ENCODE assay signal across 21 mouse cellular contexts in the genomic region with DNA sequence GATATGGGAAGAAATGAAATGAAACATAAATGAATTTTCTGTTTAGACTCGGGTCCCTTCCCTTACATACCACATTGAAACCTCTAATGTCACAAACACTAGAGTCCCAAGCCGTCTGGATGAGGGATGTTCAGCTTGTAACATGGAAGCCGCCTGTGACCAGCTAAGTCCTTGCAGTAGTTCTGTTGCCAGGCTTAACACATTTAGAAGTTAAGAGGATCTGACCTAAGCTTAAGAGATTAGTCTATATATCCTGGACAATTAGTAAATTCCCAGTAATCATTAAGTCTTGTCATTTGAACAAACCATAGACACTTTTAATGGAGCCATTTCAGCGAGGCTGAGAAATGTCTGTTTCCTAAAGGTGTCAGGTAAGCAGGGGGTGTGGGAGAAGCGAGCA. TPM values are rescaled to one million over a fixed set of nuclear protein-coding genes. Genes with fewer than 3 reads are reported as not detected.
DNase-seq lines count a peak whose midpoint lies in the region; ATAC-seq lines count a peak whose summit lies in the region.
"Had no signal": no experiment of that assay in that cellular context is flagged by ENCODE, and none has a peak within 500 bp of the region (broad histone marks: within the 10 kb centered on the region; RNA-seq: fewer than 3 reads in every experiment).

No protein-coding gene starts in this region.

- H3K9ac ChIP-seq in lung, embryonic 15.5 days: no peak overlapping the region
- no peak overlapping the region for H3K9ac ChIP-seq in liver, embryonic 15.5 days
- H3K9ac ChIP-seq: embryonic facial prominence, embryonic 15.5 days; forebrain, embryonic 15.5 days; hindbrain, embryonic 12.5 days had no signal

- H3K4me2 ChIP-seq in lung, embryonic 15.5 days: no peak overlapping the region
- H3K4me2 ChIP-seq in liver, embryonic 15.5 days: 0 out of 2 replicates have a peak overlapping the region, but pooled peaks have one; percentile 74
- H3K4me2 ChIP-seq: embryonic facial prominence, embryonic 15.5 days; forebrain, embryonic 15.5 days; heart, embryonic 11.5 days; hindbrain, embryonic 12.5 days had no signal

- no peaks in the 10 kb centered on the region for H3K9me3 ChIP-seq in heart, embryonic 10.5 days
- no peaks in the 10 kb centered on the region for H3K9me3 ChIP-seq in lung, embryonic 15.5 days
- no peaks in the 10 kb centered on the region for H3K9me3 ChIP-seq in liver, embryonic 15.5 days (replicated peaks)
- H3K9me3 ChIP-seq: embryonic facial prominence, embryonic 15.5 days; forebrain, embryonic 15.5 days; G1E; hindbrain, embryonic 12.5 days had no signal

- intact Hi-C loops in heart, postnatal 25 days (cut with DNase I): loop anchor here (2.0 to 5.0 kb wide), 3 partner anchors 71 to 307 kb away; a partner anchor contains a TSS

- peak overlapping the region; percentile 87; the same call in 1 of the 2 replicates for H3K27ac ChIP-seq in heart, embryonic 10.5 days
- H3K27ac ChIP-seq in lung, embryonic 15.5 days: 0 out of 2 replicates have a peak overlapping the region, but pooled peaks have one; percentile 47
- H3K27ac ChIP-seq in liver, embryonic 15.5 days (replicated peaks): peak overlapping the region; percentile 97
- H3K27ac ChIP-seq: embryonic facial prominence, embryonic 15.5 days; forebrain, embryonic 15.5 days; hindbrain, embryonic 12.5 days had no signal

- no peaks in the 10 kb centered on the region for H3K27me3 ChIP-seq in heart, embryonic 10.5 days (ENCODE audit: insufficient read depth, poor library complexity, severe bottlenecking)
- no peaks in the 10 kb centered on the region for H3K27me3 ChIP-seq in lung, embryonic 15.5 days
- no peaks in the 10 kb centered on the region for H3K27me3 ChIP-seq in liver, embryonic 15.5 days
- H3K27me3 ChIP-seq: embryonic facial prominence, embryonic 15.5 days; forebrain, embryonic 15.5 days; hindbrain, embryonic 12.5 days had no signal

- H3K4me1 ChIP-seq in heart, embryonic 10.5 days: peaks cover 49% of the 10 kb centered on the region
- peaks cover 52% of the 10 kb centered on the region for H3K4me1 ChIP-seq in lung, embryonic 15.5 days
- peaks cover 61% of the 10 kb centered on the region for H3K4me1 ChIP-seq in liver, embryonic 15.5 days (replicated peaks)

- H3K36me3 ChIP-seq in heart, embryonic 10.5 days: no peaks in the 10 kb centered on the region
- no peaks in the 10 kb centered on the region for H3K36me3 ChIP-seq in lung, embryonic 15.5 days
- H3K36me3 ChIP-seq in liver, embryonic 15.5 days (replicated peaks): no peaks in the 10 kb centered on the region
- H3K36me3 ChIP-seq: embryonic facial prominence, embryonic 15.5 days; forebrain, embryonic 15.5 days; G1E; hindbrain, embryonic 12.5 days had no signal

- 72% methylated on average over 5 of the region's 5 CpGs for WGBS in heart, embryonic 10.5 days
- 75% methylated on average over 5 of the region's 5 CpGs for WGBS in lung, embryonic 15.5 days
- 74% methylated on average over 5 of the region's 5 CpGs for WGBS in liver, embryonic 15.5 days (ENCODE audit: insufficient replicate concordance)

- peak overlapping the region; percentile 15; the same call in 1 of the 2 replicates for H3K4me3 ChIP-seq in heart, embryonic 10.5 days
- no peak overlapping the region for H3K4me3 ChIP-seq in lung, embryonic 15.5 days
- no peak overlapping the region for H3K4me3 ChIP-seq in liver, embryonic 15.5 days (replicated peaks)
- H3K4me3 ChIP-seq: embryonic facial prominence, embryonic 15.5 days; forebrain, embryonic 15.5 days; hindbrain, embryonic 12.5 days had no signal

- DNase-seq in heart, embryonic 10.5 days (ENCODE audit: low spot score): no peak
- DNase-seq in heart, postnatal 25 days (ENCODE audit: low spot score): no peak
- no peak for DNase-seq in lung, adult 18-20 months
- DNase-seq in retina, postnatal 7 days (ENCODE audit: low read depth, low spot score): peak; percentile 48
- DNase-seq in natural killer cell, adult 2 months (ENCODE audit: low spot score in 2 of 2): no peak
- DNase-seq: adrenal gland, adult 8-10 months; adrenal gland, postnatal 36 days; B cell, adult 2 months; cerebellum, adult 2 months; embryo, embryonic 11 days; gastrocnemius, postnatal 36 days; heart, adult 18-20 months; heart, postnatal 4 days had no signal

- no peak for ATAC-seq in lung, embryonic 15.5 days (ENCODE audit: borderline replicate concordance, extremely low read depth, low FRiP score, low TSS enrichment)
- no peak for ATAC-seq in liver, embryonic 15.5 days (ENCODE audit: insufficient read depth)
- ATAC-seq: CD4-positive, CD25-positive, alpha-beta regulatory T cell, adult 4 months; forebrain, embryonic 15.5 days had no signal

RNA-seq across cellular contexts. Expression of a gene that starts 31.3 kb away (rescaled TPM):
- 27.6 and 33.2 TPM in 2 replicates for polyA plus RNA-seq in heart, embryonic 10.5 days (2016; fragmentation: Nextera tagmentation; extraction: Ambion mirVana)
- total RNA-seq in heart, postnatal 25 days (2021): 10 to 100 TPM; 27.6 to 28.3 TPM
- 28.3 and 30.0 TPM in 2 replicates for polyA plus RNA-seq in lung, embryonic 15.5 days (2015; fragmentation: Nextera tagmentation; extraction: Ambion mirVana)
- polyA plus RNA-seq in liver, embryonic 15.5 days (2015; fragmentation: Nextera tagmentation; extraction: Ambion mirVana): 16.8 and 18.2 TPM in 2 replicates

RNA-seq across cellular contexts. Expression of a gene that starts 31.3 kb away (rescaled TPM):
- 17.8 and 20.3 TPM in 2 replicates for polyA plus RNA-seq in heart, embryonic 10.5 days (2016; fragmentation: Nextera tagmentation; extraction: Ambion mirVana)
- total RNA-seq in heart, postnatal 25 days (2021): 10 to 100 TPM; 41.7 to 47.7 TPM
- 14.6 and 14.9 TPM in 2 replicates for polyA plus RNA-seq in lung, embryonic 15.5 days (2015; fragmentation: Nextera tagmentation; extraction: Ambion mirVana)
- 11.8 and 13.2 TPM in 2 replicates for polyA plus RNA-seq in liver, embryonic 15.5 days (2015; fragmentation: Nextera tagmentation; extraction: Ambion mirVana)

RNA-seq across cellular contexts. Expression of a gene that starts 35.1 kb away (rescaled TPM):
- 3.6 and 5.9 TPM in 2 replicates for polyA plus RNA-seq in heart, embryonic 10.5 days (2016; fragmentation: Nextera tagmentation; extraction: Ambion mirVana)
- 1 to 10 TPM; 4.9 to 5.9 TPM for total RNA-seq in heart, postnatal 25 days (2021)
- 1.4 and 1.6 TPM in 2 replicates for polyA plus RNA-seq in lung, embryonic 15.5 days (2015; fragmentation: Nextera tagmentation; extraction: Ambion mirVana)
- 1.5 and 1.7 TPM in 2 replicates for polyA plus RNA-seq in liver, embryonic 15.5 days (2015; fragmentation: Nextera tagmentation; extraction: Ambion mirVana)
- total RNA-seq: G1E had no signal
- polyA plus RNA-seq: CD4-positive, CD25-positive, alpha-beta regulatory T cell, adult 4 months; G1E had no signal

Comparison
In these comparisons a context has a peak if more than half of its experiments do, and no peak if none do; other contexts are left out.
1. H3K27ac ChIP-seq: peak in every context shown above with its lines; median percentile 97 in liver, embryonic 15.5 days; 87 in heart, embryonic 10.5 days; 47 in lung, embryonic 15.5 days.